Mouse (Mus musculus) 416B (cell line): ENCODE measurements around the gene Poc1a.

Experiments used
- DNase-seq: peaks from one replicate; pipeline ENCODE4 v3.0.0; 2011; ENCODE audit warnings: low read depth

Gene Poc1a

GRCm38 (mm10) chr9:106338462-106339172 lies 57.8 kb downstream of the Poc1a start:
- DNase-seq: no peak

GRCm38 (mm10) chr9:106339173-106339558 lies 58.3 kb downstream of the Poc1a start:
- no peak for DNase-seq

GRCm38 (mm10) chr9:106339730-106340129 lies 58.9 kb downstream of the Poc1a start:
- DNase-seq: no peak

- DNase-seq: no peak
Observed at GRCm38 (mm10) chr9:106340501-106341312, 59.8 kb downstream of the Poc1a start.

GRCm38 (mm10) chr9:106341313-106341686 lies 60.4 kb downstream of the Poc1a start:
- DNase-seq: no peak

- no peak for DNase-seq
Observed at GRCm38 (mm10) chr9:106342573-106342972, 61.7 kb downstream of the Poc1a start.

- DNase-seq: peak; percentile 22
Observed at GRCm38 (mm10) chr9:106345167-106345566, 64.3 kb downstream of the Poc1a start.

- DNase-seq: peak; percentile 53
Observed at GRCm38 (mm10) chr9:106345630-106346029, 64.8 kb downstream of the Poc1a start.

- DNase-seq: no peak
Observed at GRCm38 (mm10) chr9:106348281-106348680, 67.4 kb downstream of the Poc1a start.

GRCm38 (mm10) chr9:106349075-106349474 lies 68.2 kb downstream of the Poc1a start:
- DNase-seq: peak; percentile 50

- DNase-seq: peak; percentile 27
Observed at GRCm38 (mm10) chr9:106351178-106351577, 70.3 kb downstream of the Poc1a start.

- DNase-seq: peak; percentile 79
Observed at GRCm38 (mm10) chr9:106353779-106354178, 72.9 kb downstream of the Poc1a start.

GRCm38 (mm10) chr9:106354810-106355209 lies 73.9 kb downstream of the Poc1a start:
- no peak for DNase-seq

GRCm38 (mm10) chr9:106355217-106355974 lies 74.5 kb downstream of the Poc1a start:
- DNase-seq: no peak

- no peak for DNase-seq
Observed at GRCm38 (mm10) chr9:106355975-106356286, 75.1 kb downstream of the Poc1a start.

- DNase-seq: peak; percentile 90
Observed at GRCm38 (mm10) chr9:106356323-106356844, 75.5 kb downstream of the Poc1a start.

- no peak for DNase-seq
Observed at GRCm38 (mm10) chr9:106357167-106357566, 76.3 kb downstream of the Poc1a start.

- DNase-seq: no peak
Observed at GRCm38 (mm10) chr9:106359297-106359696, 78.4 kb downstream of the Poc1a start.

GRCm38 (mm10) chr9:106361140-106361539 lies 80.3 kb downstream of the Poc1a start:
- DNase-seq: peak; percentile 84

- DNase-seq: peak; percentile 70
Observed at GRCm38 (mm10) chr9:106365333-106365732, 84.5 kb downstream of the Poc1a start.

GRCm38 (mm10) chr9:106366188-106366587 lies 85.3 kb downstream of the Poc1a start:
- no peak for DNase-seq

- DNase-seq: peak; percentile 61
Observed at GRCm38 (mm10) chr9:106367001-106367400, 86.1 kb downstream of the Poc1a start.
